Mouse (Mus musculus) gastrocnemius, adult 2 months (tissue): ENCODE data around the gene Ropn1l. TPM values are rescaled to one million over a fixed set of nuclear protein-coding genes. Genes with fewer than 3 reads are reported as not detected.
A peak's percentile ranks its signal among the peaks of the same experiment; 100 is the strongest.

ENCODE experiments used
- DNase-seq: peaks from one replicate; pipeline ENCODE4 v3.0.0; 2022
- H3K27ac ChIP-seq: fragments of 200-600 bp; 2 replicates; pipeline ENCODE4 v1.8.1; 2022; ENCODE audit warnings: mild to moderate bottlenecking
- H3K4me3 ChIP-seq: fragments of 200-600 bp; 2 replicates; pipeline ENCODE4 v1.8.1; 2022; ENCODE audit warnings: mild to moderate bottlenecking, moderate library complexity
- CTCF ChIP-seq: fragments of 200-600 bp; IDR thresholded peaks from 2 replicates; pipeline ENCODE4 v1.8.1; 2022; ENCODE audit warnings: antibody characterized with exemption, mild to moderate bottlenecking, moderate library complexity
- intact Hi-C: fragments of 180-260 bp; cut with DNase I; formaldehyde crosslinking; loops from one replicate; pipeline ENCODE4 v1.15.1; 2025
- long read RNA-seq, 2 experiments: library from polyadenylated mRNA; stranded (forward); transcript quantifications; one replicate each; pipeline ENCODE4 v2.0.0; 2021
- total RNA-seq, 2 experiments: library from RNA; stranded (reverse); gene quantifications; 2 replicates each; pipeline ENCODE4 v1.2.3; 2021

The Ropn1l gene
- not detected for total RNA-seq
- long read RNA-seq, experiment 1: 0 reads
- long read RNA-seq, experiment 2: 0 reads

- intact Hi-C loops: no loop called here
- Histone ChIP-seq H3K27ac (peak within 1 kb of the TSS; percentile 85), H3K4me3 (peak within 1 kb of the TSS; percentile 80)
- TF ChIP-seq CTCF: no peak
- DNase-seq: peak; percentile 96
These were observed at the start of gene Ropn1l for GRCm38 (mm10) chr15:31453098-31453916. Ropn1l (minus strand) TSS chr15:31453737.

DNA sequence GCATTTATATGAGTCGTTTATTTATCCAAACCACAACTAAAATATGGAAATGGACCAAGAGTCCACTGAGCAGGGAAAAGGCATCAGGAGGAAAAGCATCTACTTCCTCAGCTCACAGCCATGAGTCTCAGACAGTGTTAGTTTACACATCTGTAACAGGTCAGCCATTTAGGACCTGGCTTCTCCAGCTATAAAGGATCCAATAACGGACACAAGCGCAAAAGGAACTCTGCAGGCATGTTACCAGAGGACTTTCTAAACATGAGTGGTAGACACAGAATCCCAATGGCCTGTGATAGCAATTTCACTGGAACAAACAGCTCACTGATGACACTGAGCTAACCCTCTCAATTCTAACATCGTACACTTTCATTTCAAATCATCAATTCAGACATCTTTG lies 49.5 kb upstream of the Ropn1l start:
- Histone ChIP-seq H3K4me3 (no peak overlapping the region), H3K27ac (peak overlapping the region; percentile 68)
- peak; percentile 27 for DNase-seq
- intact Hi-C loops: no loop called here
- TF ChIP-seq CTCF: no peak

GRCm38 (mm10) chr15:31502313-31502712 lies 48.8 kb upstream of the Ropn1l start:
- peak overlapping the region; percentile 68 for H3K27ac ChIP-seq
- TF ChIP-seq CTCF: no peak
- H3K4me3 ChIP-seq: no peak overlapping the region
- no peak for DNase-seq
- intact Hi-C loops: no loop called here

- DNase-seq: no peak
- intact Hi-C loops: no loop called here
- H3K4me3 ChIP-seq: no peak overlapping the region
- no peak for TF ChIP-seq CTCF
- no peak overlapping the region for H3K27ac ChIP-seq
These were observed 41.3 kb upstream of the Ropn1l start for GRCm38 (mm10) chr15:31494803-31495202.

GRCm38 (mm10) chr15:31494310-31494709 lies 40.8 kb upstream of the Ropn1l start:
- DNase-seq: no peak
- TF ChIP-seq CTCF: no peak
- Histone ChIP-seq H3K27ac (no peak overlapping the region), H3K4me3 (no peak overlapping the region)
- intact Hi-C loops: no loop called here

DNA sequence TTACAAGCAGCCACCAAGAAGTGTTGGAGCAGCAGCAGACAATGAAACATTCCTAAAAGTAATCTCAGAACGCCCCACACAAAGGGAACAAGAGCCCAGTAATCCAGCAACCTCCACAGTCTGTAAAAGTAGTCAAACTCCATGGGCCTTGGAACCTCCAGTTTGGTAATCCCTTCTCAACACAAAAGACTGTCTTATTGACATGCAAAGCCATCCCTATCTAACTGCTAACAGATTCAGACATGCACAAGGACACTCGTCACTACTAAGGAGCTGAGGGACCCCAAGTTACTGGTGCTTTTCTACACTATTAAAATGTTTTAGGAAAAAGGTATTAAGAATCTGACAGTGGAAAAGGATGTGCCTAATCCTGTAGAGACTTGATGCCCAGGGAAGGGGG lies 33.9 kb upstream of the Ropn1l start:
- no peak for TF ChIP-seq CTCF
- H3K4me3 ChIP-seq: no peak overlapping the region
- H3K27ac ChIP-seq: no peak overlapping the region
- intact Hi-C loops: no loop called here
- DNase-seq: no peak

- DNase-seq: no peak
- H3K4me3 ChIP-seq: no peak overlapping the region
- H3K27ac ChIP-seq: peak overlapping the region; percentile 66
- intact Hi-C loops: no loop called here
- TF ChIP-seq CTCF: no peak
These were observed 23.1 kb upstream of the Ropn1l start for GRCm38 (mm10) chr15:31476678-31477077.

DNA sequence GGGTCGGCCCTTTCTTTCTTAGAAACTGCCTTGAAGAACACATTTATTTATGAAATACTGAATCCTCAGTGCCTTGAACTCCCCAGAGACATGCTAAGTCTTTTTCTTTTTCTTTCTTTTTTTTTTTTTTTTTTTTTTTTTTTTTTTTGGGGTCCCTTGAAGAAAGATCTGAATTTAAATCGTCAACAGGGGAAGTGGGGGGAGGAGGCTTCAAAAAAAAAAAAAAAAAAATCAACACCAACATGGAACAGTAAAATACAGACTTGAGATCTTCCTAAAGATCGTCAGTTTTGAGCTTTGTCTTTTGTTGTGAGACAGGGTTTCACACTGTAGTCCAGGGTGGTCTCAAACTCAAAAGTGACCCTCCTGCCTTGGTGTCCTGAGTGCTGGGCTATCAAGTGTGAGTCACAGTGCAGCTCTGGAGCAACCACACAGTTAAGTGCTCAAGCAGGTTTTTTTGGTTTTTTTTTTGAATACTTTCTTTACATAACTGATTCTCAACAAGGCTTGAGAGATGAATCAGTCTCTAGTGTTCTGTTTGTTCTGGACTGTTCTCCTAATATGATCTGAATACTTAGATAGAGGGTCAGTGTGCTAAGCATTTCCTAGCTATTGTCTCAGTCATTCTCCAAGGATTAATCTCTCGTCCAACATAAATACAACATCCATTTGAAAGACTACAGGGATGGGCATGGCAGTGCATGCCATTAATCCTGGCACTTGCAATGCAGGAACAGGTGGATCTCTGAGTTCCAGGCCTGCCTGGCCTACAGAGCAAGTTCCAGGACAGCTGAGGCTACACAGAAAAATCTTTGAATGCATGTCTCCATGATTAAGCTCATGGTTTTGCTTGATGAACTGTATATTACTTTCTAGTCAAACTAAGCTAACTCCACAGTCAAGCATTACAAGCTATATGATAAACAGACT lies 19.4 kb upstream of the Ropn1l start:
- intact Hi-C loops: no loop called here
- TF ChIP-seq CTCF: no peak
- no peak for DNase-seq
- Histone ChIP-seq H3K27ac (peak overlapping the region; percentile 44), H3K4me3 (no peak overlapping the region)

GRCm38 (mm10) chr15:31471529-31471928 lies 18.0 kb upstream of the Ropn1l start:
- Histone ChIP-seq H3K27ac (peak overlapping the region; percentile 71), H3K4me3 (no peak overlapping the region; the same call in 1 of the 2 replicates)
- no peak for TF ChIP-seq CTCF
- peak; percentile 57 for DNase-seq
- intact Hi-C loops: no loop called here

- no peak for TF ChIP-seq CTCF
- DNase-seq: no peak
- Histone ChIP-seq H3K4me3 (no peak overlapping the region), H3K27ac (no peak overlapping the region)
- intact Hi-C loops: no loop called here
These were observed 16.0 kb upstream of the Ropn1l start for GRCm38 (mm10) chr15:31469497-31469896.

GRCm38 (mm10) chr15:31468806-31469205 lies 15.3 kb upstream of the Ropn1l start:
- H3K27ac ChIP-seq: no peak overlapping the region
- no peak for TF ChIP-seq CTCF
- intact Hi-C loops: no loop called here
- no peak overlapping the region for H3K4me3 ChIP-seq
- no peak for DNase-seq

- no peak for DNase-seq
- intact Hi-C loops: no loop called here
These were observed 13.2 kb upstream of the Ropn1l start for GRCm38 (mm10) chr15:31466749-31467148.

GRCm38 (mm10) chr15:31466295-31466694 lies 12.8 kb upstream of the Ropn1l start:
- intact Hi-C loops: no loop called here

More at GRCm38 (mm10) chr15:31466749-31467148, 13.2 kb upstream of the Ropn1l start:
- Histone ChIP-seq H3K4me3 (no peak overlapping the region), H3K27ac (no peak overlapping the region)
- no peak for TF ChIP-seq CTCF

More at GRCm38 (mm10) chr15:31466295-31466694, 12.8 kb upstream of the Ropn1l start:
- no peak for DNase-seq
- TF ChIP-seq CTCF: no peak
- H3K4me3 ChIP-seq: no peak overlapping the region
- no peak overlapping the region for H3K27ac ChIP-seq
